Mouse (Mus musculus) fat pad, adult 2 months (tissue): ENCODE measurements at regions not wholly inside any gene's neighbourhood (a gene's known extent, or its start where the extent isn't known, plus 50 kb on each side); places are given as distances from the start of the nearest gene placed in this dataset.

Source experiments
- DNase-seq: peaks from one replicate; pipeline ENCODE4 v3.0.0-alpha.2; 2011; ENCODE audit warnings: low read depth, low spot score; ENCODE audit errors: extremely low read depth

DNA sequence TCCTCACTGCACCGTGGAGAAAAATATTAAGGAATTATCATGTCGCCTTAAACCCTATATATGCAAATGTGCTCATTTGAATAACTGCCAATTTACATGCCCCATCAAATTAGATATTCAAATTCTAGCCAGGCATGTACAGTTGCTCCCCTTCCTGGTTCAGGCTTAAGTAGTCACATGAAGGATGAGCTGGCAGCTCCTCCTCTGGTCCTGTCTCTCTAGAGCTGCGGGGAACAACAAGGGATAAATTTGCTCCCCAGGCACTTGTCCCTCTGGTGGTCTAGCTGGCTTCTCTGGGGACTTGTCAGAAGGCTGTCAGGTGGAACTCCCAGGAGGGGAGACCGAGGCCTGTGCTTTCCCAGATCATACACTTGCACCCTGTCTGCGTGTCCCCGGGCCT lies 221.8 kb downstream of the Tle3 start:
- no peak for DNase-seq

DNA sequence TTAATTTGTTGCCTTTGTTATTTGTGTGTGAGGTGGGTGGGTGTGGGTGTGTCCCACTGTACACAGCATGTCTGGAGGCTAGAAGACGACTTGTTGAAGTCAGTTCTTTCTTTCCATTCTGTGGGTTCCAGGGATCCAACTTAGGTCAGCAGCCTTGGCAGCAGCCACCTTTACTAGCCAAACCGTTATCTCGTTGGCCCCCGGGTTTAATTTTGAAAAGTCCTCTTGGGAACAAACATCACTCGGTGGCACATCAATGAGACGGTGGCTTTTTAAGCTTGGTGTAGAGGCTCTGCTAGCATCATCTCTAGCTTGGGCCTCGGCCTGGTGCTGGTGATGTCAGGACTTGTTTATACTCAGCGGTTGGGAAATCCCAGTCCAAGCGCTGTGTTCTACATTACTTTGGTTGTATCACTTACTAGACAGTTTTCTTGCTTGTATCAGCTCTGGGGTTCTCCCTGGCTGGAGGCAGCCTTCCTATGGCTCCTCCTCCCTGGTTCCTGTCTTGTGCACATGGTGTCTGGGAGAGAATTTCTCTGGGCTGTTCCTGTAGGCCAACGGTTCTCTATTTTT lies 217.6 kb downstream of the Tle3 start:
- DNase-seq: no peak

DNA sequence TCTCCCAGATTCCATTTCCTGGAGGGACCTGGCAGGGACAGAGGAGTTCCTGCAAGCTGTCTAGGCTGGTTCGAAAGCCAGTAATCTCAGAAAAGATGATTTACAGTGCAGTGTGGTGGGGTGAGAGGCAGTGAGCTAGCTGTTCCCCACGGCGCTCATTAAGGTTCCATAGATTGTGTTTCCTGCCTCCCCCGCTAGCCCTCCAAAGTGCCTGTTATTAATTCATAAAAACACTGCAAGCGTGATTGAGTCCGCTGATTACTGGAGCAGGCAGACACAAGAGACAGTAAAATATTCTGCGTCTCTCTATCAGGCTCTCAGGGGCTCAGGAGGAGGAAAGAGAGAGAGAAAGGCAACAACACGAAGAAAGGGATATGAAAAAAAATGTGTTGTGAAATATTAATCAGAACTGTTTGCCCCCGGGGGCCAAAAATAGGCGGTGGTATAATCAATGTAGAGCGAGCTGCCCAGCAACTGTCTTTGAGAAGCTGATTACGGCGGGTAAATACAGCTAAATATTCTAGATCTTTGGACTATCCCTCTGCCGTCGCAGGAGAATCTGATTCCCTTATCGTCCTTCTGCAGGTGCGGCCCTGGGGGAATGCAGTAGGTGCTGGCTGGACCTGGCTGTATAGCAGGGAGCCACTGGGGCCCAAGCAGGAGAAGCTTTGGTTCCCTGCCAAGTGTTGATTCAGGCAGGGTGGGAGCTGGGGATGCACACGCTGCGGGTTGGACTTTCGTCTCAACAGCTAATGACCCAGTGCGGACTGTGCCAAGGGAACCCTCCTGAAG lies 211.3 kb downstream of the Tle3 start:
- no peak for DNase-seq

DNA sequence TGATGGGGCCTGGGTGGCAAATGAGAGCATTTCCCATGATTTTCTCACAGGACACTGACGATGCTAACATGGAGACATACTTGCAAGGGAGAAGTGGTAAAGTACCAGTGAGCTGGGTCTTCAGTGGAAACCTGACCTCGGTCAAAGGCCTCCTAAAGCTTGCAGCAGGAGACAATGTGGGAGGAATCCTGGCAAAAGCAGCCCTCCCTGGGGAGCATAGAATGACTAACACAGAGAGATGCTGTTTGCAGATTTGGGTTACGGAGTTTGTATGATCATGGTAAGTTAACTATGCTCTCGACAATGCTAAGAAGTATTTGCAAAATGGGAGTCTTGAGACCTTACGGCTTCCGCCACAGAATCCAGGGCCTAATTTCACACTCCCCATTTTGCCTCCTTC lies 208.9 kb downstream of the Tle3 start:
- DNase-seq: no peak

DNA sequence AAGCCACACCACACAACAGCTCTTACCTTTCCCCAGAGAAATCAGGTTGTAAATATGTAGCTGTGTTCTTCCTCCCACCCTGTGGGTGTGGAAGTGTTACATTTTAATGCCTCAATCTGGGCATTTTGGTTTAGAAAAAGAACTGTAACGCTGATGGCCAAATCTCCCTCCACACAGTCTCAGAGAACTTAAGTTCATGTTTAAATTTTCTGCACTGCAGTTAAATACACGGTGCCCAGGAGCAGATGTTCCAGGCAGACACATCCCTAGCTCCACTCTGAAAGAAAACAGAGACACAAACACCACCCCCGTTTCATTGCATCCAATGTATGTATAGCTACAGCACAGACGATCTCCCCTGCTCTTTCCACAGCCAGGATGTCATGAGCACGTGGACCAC lies 206.1 kb downstream of the Tle3 start:
- DNase-seq: no peak

DNA sequence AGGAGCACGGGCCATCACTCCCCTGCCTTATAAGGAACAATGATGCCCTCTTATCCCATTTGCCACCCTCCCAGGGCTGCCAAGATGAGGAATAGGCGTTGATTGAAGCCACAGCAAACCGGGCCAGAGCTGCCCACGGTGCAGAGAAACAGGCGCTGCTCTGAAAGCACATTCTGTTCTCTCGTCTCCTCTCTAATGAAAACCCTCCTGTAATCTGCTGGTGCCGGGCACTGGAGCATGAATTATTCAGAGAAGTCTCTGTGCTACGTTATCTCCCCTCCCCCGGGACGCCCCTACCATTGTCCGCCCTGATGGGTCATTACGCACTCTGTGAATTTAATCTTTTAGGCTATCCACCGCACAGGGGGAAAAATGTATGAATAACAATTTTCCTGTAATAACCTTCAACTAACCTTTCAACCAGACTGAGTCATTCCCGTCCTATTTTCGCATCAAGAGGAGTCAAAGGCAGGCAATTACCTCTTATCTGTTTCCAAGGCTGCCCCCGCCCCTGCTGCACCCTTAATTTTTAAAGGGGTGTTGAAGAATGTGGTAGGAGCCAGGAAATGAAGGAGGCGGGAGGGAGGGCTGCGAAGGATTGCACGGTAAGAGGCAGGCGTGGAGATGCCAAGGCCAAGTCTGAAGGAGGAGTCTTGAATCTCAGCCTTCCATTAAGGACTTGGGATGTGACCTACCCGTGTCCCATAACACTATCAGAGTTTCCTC lies 201.6 kb downstream of the Tle3 start:
- no peak for DNase-seq

DNA sequence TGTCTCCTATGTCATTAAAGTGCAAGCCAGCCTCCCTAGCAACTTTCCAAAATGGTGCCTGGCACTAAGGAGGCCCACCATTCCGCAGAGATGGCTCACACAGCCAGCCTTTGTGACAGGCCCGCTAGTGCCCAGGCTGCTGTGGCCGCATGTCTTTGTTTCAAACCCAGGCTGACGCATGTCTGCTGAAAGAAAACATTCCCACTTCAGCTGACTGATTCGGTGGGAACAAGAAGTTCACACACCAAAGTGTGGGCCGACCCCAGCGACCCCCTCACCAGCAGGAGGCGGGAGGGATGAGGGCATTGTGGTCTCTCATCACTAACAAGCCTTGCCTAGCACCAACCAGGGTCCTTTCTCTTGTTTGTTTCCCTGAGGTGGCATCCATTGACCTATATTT lies 190.9 kb downstream of the Tle3 start:
- DNase-seq: no peak

DNA sequence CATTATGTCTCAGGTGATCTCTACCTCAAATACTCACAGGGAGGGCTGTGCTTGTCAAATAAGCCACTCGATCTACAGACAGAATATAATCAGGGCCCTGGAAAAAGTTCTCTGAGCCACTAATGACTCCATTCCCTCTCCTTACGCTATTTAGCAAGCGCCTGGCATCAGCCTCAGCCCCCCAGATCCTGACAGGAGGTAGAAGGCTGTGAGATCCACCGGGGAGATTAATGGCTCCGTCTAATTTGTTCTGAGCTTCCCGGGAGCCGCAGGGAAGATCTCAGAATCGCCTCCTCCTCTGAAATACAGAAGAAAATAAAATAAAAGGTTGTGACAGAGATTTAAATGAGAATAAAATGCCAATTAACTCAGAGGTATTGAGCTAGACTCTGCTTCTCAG lies 189.4 kb downstream of the Tle3 start:
- no peak for DNase-seq

DNA sequence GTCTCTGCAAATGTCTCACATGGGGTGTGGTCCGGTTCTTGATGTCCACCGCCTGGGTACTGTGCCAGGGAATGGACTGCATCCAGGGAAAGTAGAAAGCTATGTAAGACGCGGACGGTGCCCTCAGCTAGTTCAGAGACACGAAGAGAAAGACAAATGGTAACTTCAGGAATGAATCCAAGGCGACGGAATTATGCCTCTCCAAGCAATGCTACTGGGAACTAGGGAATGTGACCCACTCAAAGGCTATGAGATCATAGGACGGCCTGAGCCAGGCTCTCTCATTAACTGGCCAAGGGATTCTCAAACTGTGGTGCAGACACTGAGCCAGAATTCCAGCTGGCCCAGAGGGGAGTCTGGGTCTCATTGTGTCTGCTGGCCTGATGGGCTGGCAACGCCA lies 186.5 kb downstream of the Tle3 start:
- DNase-seq: no peak

DNA sequence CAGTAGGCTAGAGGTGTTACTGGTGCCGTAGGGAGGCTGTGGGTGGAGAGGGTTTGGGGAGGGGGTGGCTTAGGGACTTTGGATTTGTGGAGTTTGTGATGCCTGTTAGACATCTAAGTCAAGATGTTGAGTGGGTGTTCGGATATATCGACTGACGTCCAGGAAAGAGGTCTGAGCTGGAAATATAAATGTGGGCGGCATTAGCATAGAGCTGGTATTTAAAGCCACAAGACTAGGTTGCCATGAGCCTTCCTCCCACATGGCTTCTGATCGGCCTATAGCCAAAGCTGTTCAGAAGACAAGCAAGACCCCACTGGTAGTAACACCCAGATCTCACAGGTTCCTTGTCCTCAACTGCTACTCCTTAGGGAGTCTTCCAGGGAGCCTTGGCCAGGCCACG lies 184.9 kb downstream of the Tle3 start:
- DNase-seq: no peak

DNA sequence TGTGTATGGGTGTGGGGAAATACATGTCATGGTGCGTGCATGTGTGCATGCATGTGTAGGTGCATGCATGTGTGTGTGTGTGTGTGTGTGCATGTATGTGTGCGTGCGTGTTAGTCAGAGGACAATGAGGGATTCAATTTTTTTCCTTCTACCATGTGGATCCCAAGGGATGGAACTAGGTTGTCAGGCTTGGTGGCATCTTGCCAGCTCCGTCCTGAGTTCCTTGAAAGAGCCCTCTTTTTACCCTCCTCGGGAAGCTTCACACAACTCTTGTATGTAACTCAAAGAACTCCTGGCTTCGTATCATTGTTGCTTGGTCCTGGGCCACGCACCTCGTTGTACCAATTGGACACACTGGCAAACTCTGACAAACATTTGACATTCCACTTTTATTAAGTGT lies 183.0 kb downstream of the Tle3 start:
- no peak for DNase-seq

DNA sequence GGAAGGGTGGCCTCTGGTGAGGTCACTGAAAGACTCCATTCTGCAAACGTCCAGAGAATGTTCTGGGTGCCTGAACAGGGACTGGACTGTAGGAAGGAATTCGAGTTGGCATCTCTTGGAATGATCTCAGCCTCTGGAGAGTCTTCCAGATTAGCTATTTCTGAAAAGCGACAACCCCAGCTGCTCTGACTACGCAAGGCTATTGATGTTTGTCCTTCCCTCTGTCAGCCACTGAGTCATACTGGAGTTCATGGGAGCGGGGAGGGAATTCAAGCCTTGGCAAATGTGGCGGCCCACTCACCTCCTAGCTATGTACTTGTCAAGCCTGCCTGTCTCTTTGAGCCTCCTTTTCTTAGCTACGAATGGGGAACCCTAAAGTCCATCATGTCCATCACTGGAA lies 182.4 kb downstream of the Tle3 start:
- no peak for DNase-seq

DNA sequence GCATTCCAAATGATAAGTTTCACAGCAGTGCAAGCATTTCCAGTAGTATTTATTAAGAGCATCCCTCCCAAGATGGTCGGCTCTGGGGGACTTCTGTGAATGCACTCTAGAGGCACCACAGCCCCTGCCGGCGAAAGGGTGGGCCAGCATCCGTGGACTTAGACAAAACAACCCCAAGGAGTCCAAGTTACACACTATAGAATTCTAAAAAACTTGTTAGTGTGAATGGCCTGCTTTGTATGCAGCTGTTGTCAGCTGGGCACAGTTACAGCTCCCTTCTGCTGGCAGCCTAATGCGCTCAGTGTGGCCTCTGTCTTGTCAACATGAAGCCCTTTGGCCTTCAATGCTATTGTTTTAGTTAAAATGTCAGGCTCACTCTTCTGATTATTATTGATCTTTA lies 181.5 kb downstream of the Tle3 start:
- DNase-seq: no peak

DNA sequence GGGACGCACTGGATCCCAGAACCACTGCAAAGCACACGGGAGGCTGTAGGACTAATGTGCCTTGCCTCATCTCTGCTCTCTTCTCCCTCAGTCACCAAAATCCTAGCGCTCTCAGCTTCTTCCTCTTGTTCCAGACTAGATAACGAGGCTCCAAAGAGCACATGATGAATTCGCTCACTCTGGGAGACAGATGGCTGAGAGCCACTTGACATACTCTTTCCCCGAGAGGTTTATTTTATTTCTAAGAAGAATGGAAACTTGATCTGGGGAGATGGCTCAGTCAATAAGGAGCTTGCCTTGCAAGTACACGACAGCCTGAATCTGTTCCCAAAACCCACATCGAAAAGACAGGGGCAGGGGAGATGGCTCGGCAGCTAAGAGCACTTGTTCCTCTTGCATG lies 179.2 kb downstream of the Tle3 start:
- DNase-seq: no peak

DNA sequence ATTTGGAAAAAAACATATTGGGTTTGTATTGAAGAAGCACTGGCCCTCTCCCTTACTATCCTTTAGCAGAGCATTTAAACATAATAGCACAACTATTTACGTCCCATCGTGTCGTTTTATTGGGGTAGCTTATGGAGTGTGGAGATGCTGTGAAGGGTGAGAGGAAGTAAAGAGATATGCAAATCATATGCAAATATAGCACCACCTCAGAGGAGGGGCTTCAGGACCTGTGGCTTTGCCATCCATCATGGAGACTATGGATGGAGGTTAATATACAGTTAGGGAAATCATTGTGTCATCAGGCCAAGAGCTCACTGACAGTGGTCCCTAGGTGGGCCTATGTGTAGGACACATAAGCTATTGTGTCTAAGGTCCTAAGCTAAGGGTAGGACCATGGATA lies 178.2 kb downstream of the Tle3 start:
- DNase-seq: no peak

DNA sequence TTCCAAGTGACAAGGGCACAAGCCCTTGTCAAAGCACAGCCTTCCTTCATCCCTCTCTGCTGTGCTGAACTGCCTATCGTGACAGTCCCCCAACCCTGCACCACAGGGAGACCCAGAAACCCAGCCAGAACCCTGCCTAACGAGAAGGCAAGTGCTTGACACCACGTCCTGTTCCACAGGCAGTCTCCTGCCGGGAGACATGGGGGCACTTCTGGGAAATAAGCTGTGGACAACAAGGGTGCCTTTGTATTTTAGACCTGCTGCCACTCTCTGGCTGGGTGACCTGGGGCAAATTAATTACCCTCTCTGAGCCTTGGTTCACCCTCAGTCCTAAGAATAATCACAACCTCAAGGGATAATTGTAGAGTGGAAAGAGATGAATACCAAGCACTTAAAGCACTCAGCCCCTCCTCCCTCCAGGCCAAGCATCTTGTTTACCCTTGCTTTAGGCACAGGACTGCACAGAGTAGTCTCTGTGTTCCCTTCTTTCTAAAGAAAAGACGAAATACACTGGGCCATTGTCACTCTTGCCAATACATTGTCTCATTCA lies 177.6 kb downstream of the Tle3 start:
- no peak for DNase-seq

DNA sequence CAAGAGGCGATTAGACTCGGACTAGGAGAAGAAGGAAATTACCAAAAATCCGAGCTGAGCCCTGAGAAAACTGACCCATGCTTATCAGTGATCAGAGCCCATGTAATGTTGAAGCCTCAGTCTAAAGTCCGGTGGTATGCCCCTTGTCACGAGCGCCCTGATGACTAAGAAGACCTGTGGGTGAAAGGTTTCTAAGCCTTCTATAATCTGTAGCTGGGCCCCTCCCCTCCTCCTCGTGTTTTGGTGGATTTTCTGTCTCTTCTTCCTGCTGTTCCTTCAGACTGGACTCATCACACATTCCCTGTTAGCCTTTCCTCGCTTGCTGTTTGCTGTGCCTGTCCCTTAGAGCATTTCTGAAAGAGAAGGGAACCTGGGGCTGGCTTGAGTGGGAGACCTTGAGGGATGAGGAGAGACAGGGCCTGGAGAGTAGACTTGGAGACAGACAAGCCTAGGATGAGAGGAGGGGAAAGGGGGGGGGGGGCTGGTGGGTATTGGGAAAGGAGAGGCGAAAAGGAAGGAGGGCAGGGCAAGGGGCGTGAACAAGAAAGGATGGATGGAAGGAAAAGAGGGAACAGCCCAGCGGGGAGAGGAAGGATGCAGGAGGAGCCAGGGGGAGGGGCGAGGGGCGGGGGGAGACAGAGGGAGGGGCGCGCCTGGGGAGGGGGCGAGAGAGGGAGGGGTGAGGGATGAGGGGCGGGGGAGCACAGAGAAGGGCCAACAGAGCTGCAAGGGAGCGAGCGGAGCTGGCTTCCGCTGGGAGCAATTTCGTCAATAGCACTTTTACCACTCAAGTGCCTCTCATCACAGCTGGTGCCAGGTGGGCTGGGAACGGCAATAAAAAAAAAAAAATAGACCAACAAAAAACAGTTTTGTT lies 165.4 kb downstream of the Tle3 start:
- no peak for DNase-seq

DNA sequence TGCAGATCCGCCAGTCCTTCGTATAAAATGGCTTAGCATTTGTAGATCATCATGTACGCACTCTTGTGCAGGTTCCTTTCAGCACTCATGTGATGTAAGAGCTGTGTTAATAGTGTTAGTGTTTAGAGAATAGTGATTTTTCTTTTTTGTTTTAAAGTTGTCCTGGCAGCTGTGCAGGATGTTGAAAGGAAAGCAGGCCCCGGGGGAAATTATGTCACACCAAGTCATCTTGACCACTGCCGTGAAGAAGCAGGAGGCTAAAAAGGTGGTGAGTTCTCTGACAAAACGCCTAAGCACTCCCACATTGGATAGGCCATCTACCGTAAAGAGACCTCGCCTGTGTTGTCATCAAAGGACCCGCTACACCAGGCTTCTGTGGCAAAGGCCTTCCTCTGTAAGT lies 161.1 kb downstream of the Tle3 start:
- DNase-seq: no peak

DNA sequence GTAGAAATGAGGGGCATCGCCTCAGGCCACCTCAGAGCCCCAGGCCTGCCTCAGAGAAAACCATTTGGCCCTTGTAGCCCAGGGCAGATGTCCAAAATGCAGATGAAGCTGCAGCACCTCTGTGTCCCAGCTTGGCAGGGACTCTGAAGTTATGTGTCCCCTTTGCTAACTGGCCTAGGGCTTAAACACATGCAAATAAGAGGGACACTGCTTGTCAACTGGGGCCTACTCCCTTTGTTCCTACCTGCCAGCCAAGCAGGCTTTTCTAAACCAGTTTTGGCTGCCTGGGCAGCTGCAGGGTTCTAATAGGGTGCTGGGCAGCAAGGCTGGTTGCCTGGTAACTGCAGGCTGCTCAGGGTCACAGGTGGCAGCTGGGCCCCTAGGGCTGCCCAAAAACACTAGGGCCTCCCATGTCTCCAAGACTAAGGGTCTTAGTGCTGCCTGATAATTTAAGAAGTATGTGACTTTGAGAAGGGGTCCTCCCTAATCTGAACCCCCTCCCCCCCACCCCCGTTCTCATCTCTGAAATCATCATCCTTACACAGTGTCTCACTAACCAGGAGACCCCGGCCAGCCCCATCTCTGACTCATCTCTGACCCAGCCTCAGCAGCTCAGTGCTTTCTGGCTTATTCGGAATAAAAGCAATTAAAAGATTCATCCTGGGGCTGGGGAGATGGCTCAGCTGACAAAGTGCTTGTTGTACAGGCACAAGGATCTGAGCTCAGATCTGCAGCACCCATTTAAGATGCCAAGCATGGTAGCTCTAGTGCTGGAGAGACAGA lies 158.3 kb downstream of the Tle3 start:
- DNase-seq: no peak

DNA sequence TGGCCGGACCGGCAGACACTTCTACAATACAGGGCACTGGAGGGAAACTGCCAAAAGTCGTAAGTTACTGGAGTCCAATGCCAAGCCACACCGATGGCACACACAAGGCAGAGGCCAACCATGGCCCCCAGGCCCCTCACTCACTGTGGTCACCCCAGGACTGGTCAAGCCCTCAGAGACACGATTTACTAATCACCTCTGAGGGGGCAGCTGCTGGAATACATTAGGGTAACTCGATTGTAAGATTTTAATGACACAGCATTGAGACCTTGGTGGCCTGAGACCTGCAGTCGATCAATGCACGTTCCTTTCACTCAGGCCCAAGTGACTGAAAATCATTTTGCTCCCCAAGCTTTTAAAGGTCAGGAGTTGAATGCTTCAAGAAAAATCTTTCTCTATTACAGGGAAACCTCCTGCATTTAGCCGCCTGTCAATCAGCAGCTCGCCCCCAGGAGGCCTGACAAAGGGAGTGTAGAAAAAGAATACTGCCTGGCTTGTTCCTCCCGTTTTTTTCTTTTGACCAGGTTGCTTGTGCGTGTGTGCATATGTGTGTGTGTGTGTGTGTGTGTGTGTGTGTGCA lies 156.2 kb downstream of the Tle3 start:
- no peak for DNase-seq
